Mouse (Mus musculus): ENCODE measurements around the gene Coq5. TPM values are rescaled to one million over a fixed set of nuclear protein-coding genes. Genes with fewer than 3 reads are reported as not detected.

The Coq5 gene
- 30.5 and 31.4 TPM in 2 replicates for total RNA-seq (2014; rRNA removed)
- polyA plus RNA-seq (2015; fragmentation: Nextera tagmentation; extraction: Ambion mirVana) = 47.1 and 47.5 TPM in 2 replicates

DNA sequence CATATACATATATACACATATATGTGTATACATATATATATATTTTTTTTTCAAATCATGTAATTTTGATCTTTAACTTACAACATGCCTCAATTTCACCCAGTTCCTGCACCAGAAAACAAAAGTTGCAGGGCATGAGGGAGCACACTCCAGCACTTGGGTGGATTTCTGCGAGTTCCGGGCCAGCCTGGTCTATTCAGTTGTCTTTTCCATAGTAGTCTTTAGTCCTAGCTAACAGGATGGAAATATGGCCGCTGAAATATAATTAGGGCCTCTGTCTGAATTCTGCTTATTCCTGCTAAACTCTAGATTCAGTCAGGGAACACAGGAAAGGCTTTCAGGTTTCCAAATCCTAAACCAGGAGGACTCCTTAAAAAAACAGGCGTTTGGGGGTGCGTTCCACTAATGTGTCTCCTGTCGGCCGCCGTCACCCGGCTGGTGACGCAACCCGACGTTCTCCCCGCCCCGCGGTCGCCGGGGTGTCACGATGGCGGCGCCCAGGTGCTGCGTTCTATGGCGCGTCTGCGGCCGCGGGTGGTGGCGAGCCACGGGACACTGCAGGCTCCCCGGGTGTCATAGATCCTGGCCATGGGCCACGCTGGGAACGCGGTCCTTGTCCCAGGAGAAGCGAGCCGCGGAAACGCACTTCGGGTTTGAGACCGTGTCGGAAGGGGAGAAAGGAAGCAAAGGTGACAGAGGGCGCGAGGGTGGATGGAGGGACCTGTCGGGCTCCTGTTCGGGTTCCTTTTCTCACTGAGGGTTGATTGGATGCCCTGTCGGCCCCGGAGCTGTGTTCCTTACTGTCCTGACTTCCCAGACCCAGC, at the start of gene Coq5:
Gene Coq5, plus strand, starts transcription at position 441 of the 824 bp plus-strand sequence.
- Histone ChIP-seq H3K4me1 (ENCODE audit: insufficient read depth, low read length) (no peaks in the 10 kb centered on the region), H3K27ac (peak within 1 kb of the TSS; percentile 73; the same call in 1 of the 2 replicates), H3K9me3 (ENCODE audit: low read length) (no peaks in the 10 kb centered on the region), H3K4me2 (ENCODE audit: low read depth, low read length) (peak within 1 kb of the TSS; percentile 86), H3K4me3 (ENCODE audit: low read length) (peak within 1 kb of the TSS; percentile 97), H3K9ac (replicated peaks; ENCODE audit: low read length) (peak within 1 kb of the TSS; percentile 86), H3K27me3 (ENCODE audit: insufficient read depth, low read length) (no peaks in the 10 kb centered on the region), H3K36me3 (ENCODE audit: insufficient read depth, low read length) (peaks cover 11% of the 10 kb centered on the region)
- TF ChIP-seq CTCF (IDR thresholded peaks at IDR 0.05; ENCODE audit: low read depth) = no peak
- DNase-seq (ENCODE audit: low spot score) = peak; percentile 91
- ATAC-seq = peak; percentile 82
- WGBS = 3% methylated on average over 45 of the region's 45 CpGs

DNA sequence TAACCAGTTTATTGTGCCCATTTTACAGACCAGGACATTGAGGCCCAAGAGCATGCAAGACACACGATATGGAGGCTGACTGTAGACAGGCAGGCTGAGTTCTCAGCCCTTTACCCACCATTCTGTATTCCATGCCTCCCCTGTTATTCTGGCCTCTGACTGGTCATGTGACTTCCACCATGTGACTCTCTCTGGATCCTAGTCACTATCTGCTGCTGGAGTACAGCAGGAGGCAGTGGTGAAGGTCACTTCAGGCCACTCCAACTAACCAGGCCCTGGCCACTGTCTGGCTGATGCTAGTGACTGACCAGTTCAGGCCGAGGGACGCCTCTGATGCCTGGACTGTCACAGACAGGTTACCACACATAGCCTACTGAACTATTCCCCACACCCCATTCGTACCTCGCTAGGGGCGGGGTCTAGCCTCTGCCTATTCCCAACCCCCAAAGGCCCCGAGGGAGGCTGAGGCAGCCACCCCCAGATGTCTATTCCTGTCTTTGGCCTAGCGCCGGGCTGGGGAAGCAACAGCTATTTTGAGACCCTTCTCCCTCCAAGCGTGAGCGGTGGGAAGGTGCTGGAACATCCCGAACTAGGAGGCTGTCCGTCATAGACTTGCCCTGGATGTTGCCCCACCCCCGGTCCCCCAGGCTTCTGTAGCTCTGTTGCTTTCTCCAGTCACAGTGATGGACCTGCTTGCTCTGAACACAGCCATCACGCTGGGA, 48.5 kb upstream of the Coq5 start:
- no peaks in the 10 kb centered on the region for H3K27me3 ChIP-seq (ENCODE audit: insufficient read depth, low read length)
- no peak overlapping the region for H3K27ac ChIP-seq
- DNase-seq (ENCODE audit: low spot score) (no peak), ATAC-seq (no peak)
- H3K4me2 ChIP-seq (ENCODE audit: low read depth, low read length) = no peak overlapping the region
- 52% methylated on average over 15 of the region's 15 CpGs for WGBS
- no peaks in the 10 kb centered on the region for H3K4me1 ChIP-seq (ENCODE audit: insufficient read depth, low read length)
- no peak overlapping the region for H3K9ac ChIP-seq (replicated peaks; ENCODE audit: low read length)
- H3K4me3 ChIP-seq (ENCODE audit: low read length) = no peak overlapping the region
- H3K9me3 ChIP-seq (ENCODE audit: low read length) = no peaks in the 10 kb centered on the region
- TF ChIP-seq CTCF (IDR thresholded peaks at IDR 0.05; ENCODE audit: low read depth) = no peak
- no peaks in the 10 kb centered on the region for H3K36me3 ChIP-seq (ENCODE audit: insufficient read depth, low read length)

DNA sequence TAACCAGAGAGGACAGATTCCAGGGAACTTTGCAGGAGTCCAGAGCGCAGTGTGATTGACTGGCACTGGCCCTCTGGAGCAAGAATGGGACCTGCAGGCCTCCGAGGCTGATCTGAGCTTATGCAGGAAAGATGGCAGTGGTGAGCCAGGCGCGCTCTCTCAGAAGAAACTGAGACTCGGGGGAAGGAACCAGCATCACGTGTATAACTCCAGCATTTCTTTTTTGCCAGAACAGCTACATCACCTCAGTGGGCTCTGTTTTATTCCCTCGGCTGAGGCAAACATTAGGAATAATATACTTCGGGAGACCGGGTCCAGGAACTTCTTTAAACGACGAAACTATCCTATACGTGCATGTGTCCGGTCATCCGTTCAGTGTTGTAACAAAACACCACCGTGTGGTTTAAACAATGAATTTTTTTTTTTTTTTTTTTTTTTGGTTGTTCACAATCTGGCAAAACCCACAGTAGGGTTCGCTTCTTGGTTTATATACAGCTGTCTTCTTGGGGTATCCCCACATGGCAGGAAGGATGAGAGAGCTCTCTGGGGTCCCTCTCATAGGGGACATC, 47.8 kb upstream of the Coq5 start:
- H3K4me2 ChIP-seq (ENCODE audit: low read depth, low read length) = 0 out of 2 replicates have a peak overlapping the region, but pooled peaks have one; percentile 3
- no peaks in the 10 kb centered on the region for H3K36me3 ChIP-seq (ENCODE audit: insufficient read depth, low read length)
- ATAC-seq = no peak
- WGBS = 30% methylated on average over 16 of the region's 16 CpGs
- H3K9me3 ChIP-seq (ENCODE audit: low read length) = no peaks in the 10 kb centered on the region
- no peak overlapping the region for H3K9ac ChIP-seq (replicated peaks; ENCODE audit: low read length)
- peak; percentile 31 for DNase-seq (ENCODE audit: low spot score)
- no peak overlapping the region for H3K27ac ChIP-seq
- no peak overlapping the region for H3K4me3 ChIP-seq (ENCODE audit: low read length)
- TF ChIP-seq CTCF (IDR thresholded peaks at IDR 0.05; ENCODE audit: low read depth) = no peak
- H3K27me3 ChIP-seq (ENCODE audit: insufficient read depth, low read length) = no peaks in the 10 kb centered on the region
- no peaks in the 10 kb centered on the region for H3K4me1 ChIP-seq (ENCODE audit: insufficient read depth, low read length)

DNA sequence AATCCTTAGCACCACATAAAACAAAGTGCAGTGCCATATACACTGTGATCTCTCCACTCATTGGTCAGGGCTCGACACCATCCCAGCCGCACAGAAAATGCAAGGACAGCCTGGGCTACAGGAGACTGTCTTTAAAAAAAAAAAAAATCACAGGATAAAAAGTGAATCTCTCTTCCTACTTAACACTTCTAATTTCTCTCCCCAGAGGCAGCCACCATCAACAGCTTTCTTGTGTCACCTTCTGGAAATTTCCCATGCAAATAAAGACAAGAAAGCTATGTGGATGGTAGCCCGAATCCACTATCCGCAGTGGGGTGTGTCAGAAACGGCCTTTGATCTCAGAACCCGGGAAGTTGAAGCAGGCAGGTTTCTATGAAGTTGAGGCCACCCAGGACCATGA, 47.0 kb upstream of the Coq5 start:
- TF ChIP-seq CTCF (IDR thresholded peaks at IDR 0.05; ENCODE audit: low read depth) = no peak
- 75% methylated on average over 6 of the region's 6 CpGs for WGBS
- Histone ChIP-seq H3K4me3 (ENCODE audit: low read length) (no peak overlapping the region), H3K9ac (replicated peaks; ENCODE audit: low read length) (no peak overlapping the region), H3K27ac (no peak overlapping the region), H3K4me1 (ENCODE audit: insufficient read depth, low read length) (no peaks in the 10 kb centered on the region), H3K9me3 (ENCODE audit: low read length) (no peaks in the 10 kb centered on the region), H3K4me2 (ENCODE audit: low read depth, low read length) (no peak overlapping the region), H3K36me3 (ENCODE audit: insufficient read depth, low read length) (no peaks in the 10 kb centered on the region), H3K27me3 (ENCODE audit: insufficient read depth, low read length) (no peaks in the 10 kb centered on the region)
- no peak for DNase-seq (ENCODE audit: low spot score)
- no peak for ATAC-seq

DNA sequence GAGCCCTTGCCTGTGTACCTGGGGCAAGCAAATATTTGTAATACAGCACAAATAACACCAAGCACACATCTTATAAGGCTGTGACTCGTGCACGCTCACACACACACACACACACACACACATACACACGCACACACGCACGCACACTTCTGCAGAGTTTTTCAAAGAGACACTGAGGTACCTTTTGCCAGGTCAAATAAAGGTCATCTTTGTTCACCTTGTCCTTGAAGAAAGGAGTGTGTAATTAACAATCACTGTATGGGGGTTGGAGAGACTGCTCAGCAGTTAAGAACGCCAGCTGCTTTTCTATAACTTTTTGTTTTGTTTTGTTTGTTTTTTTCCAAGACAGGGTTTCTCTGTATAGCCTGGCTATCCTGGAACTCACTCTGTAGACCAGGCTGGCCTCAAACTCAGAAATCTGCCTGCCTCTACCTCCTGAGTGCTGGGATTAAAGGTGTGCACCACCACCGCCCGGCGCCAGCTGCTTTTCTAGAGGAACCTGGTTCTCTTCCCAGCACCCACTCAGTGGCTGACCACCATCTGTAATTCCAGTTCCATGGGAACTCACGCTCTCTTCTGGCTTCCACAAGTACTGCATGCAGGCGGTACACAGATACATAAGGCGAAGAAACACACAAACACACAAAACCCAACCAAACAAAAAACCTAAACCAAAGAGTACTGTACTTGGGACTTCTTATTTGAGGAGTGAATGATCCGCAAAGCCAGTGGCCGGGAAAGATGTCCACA, 46.3 kb upstream of the Coq5 start:
- Histone ChIP-seq H3K4me2 (ENCODE audit: low read depth, low read length) (no peak overlapping the region), H3K4me3 (ENCODE audit: low read length) (no peak overlapping the region), H3K4me1 (ENCODE audit: insufficient read depth, low read length) (no peaks in the 10 kb centered on the region), H3K36me3 (ENCODE audit: insufficient read depth, low read length) (no peaks in the 10 kb centered on the region), H3K27me3 (ENCODE audit: insufficient read depth, low read length) (no peaks in the 10 kb centered on the region), H3K9ac (replicated peaks; ENCODE audit: low read length) (no peak overlapping the region), H3K27ac (no peak overlapping the region), H3K9me3 (ENCODE audit: low read length) (no peaks in the 10 kb centered on the region)
- TF ChIP-seq CTCF (IDR thresholded peaks at IDR 0.05; ENCODE audit: low read depth) = no peak
- DNase-seq (ENCODE audit: low spot score) (no peak), ATAC-seq (no peak)
- WGBS = 94% methylated on average over 14 of the region's 14 CpGs

DNA sequence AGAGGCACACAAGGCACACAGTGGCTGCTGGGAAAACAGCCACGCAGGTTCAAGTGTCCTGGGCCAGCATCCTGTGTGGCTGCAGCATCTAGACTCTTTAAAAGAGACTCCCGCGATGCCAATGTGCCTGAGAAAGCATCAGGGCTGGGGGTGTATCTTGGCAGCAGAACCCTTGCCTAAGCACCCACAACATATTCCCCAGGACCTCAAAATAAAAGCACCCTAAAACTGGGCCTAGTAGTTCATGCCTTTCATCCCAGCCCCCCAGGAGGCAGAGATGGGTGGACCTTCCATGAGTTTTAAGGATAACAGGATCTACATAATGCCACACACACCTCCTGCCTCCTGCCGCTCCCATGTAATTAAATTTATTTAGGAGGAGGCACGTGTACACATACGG, 44.9 kb upstream of the Coq5 start:
- Histone ChIP-seq H3K4me1 (ENCODE audit: insufficient read depth, low read length) (no peaks in the 10 kb centered on the region), H3K4me3 (ENCODE audit: low read length) (no peak overlapping the region), H3K36me3 (ENCODE audit: insufficient read depth, low read length) (no peaks in the 10 kb centered on the region), H3K4me2 (ENCODE audit: low read depth, low read length) (no peak overlapping the region), H3K27me3 (ENCODE audit: insufficient read depth, low read length) (no peaks in the 10 kb centered on the region), H3K27ac (no peak overlapping the region), H3K9ac (replicated peaks; ENCODE audit: low read length) (no peak overlapping the region), H3K9me3 (ENCODE audit: low read length) (no peaks in the 10 kb centered on the region)
- no peak for TF ChIP-seq CTCF (IDR thresholded peaks at IDR 0.05; ENCODE audit: low read depth)
- WGBS = 56% methylated on average over 6 of the region's 6 CpGs
- no peak for DNase-seq (ENCODE audit: low spot score)
- no peak for ATAC-seq

Measured in hindbrain, postnatal 0 days (tissue).